Mouse (Mus musculus) thymus, adult 2 months (tissue): ENCODE results near the gene Apip. TPM values are rescaled to one million over a fixed set of nuclear protein-coding genes. Genes with fewer than 3 reads are reported as not detected.

Experiments used
- DNase-seq: peaks from one replicate; pipeline ENCODE4 v3.0.0; 2021
- H3K27ac ChIP-seq: fragments of 200-500 bp; 2 replicates; pipeline ENCODE4 v1.5.1; 2012; ENCODE audit warnings: low read length, control low read depth; ENCODE audit not compliant: control insufficient read depth, insufficient read depth
- H3K27me3 ChIP-seq: fragments of 200-500 bp; 2 replicates; pipeline ENCODE4 v1.6.1; 2012; ENCODE audit warnings: mild to moderate bottlenecking, low read length, moderate library complexity, mixed read lengths; ENCODE audit not compliant: control insufficient read depth, insufficient read depth
- H3K36me3 ChIP-seq: fragments of 200-500 bp; 2 replicates; pipeline ENCODE4 v1.6.1; 2012; ENCODE audit warnings: mild to moderate bottlenecking, low read length, moderate library complexity; ENCODE audit not compliant: control insufficient read depth, insufficient read depth
- H3K4me1 ChIP-seq: fragments of 200-500 bp; replicated peaks from 2 replicates; pipeline ENCODE4 v1.6.1; 2012; ENCODE audit warnings: low read length; ENCODE audit not compliant: control insufficient read depth, insufficient read depth
- H3K4me3 ChIP-seq: fragments of 200-500 bp; 2 replicates; pipeline ENCODE4 v1.5.1; 2012; ENCODE audit warnings: mild to moderate bottlenecking, low read length, control low read depth, moderate library complexity; ENCODE audit not compliant: control insufficient read depth, insufficient read depth
- CTCF ChIP-seq: fragments of 200-500 bp; IDR thresholded peaks from 2 replicates; pipeline ENCODE4 v1.5.1; 2012; ENCODE audit warnings: mild to moderate bottlenecking, control low read depth, low read length, moderate library complexity, borderline replicate concordance; ENCODE audit not compliant: control insufficient read depth, poor library complexity, insufficient read depth; ENCODE audit errors: extremely low read depth
- POLR2A ChIP-seq: fragments of 200-500 bp; IDR thresholded peaks from 2 replicates; pipeline ENCODE4 v1.6.1; 2012; ENCODE audit warnings: mild to moderate bottlenecking, low read length, control low read depth, moderate library complexity; ENCODE audit not compliant: control insufficient read depth, poor library complexity, insufficient read depth; ENCODE audit errors: extremely low read depth
- WGBS: fragments of 180-500 bp; shearing (Covaris S2); methylation state at CpG from one replicate; pipeline ENCODE4 v1.1.7; 2018; 5-methylcytosine and 5-hydroxymethylcytosine counted together
- polyA plus RNA-seq: library from polyadenylated mRNA; depleted of rRNA; stranded (reverse); fragments of >200 nt; gene quantifications from 2 replicates; pipeline ENCODE4 v1.2.3, GENCODE M21; 2012

Apip gene
- polyA plus RNA-seq, 1 experiment = 11.8 TPM

GRCm38 (mm10) chr2:103058266-103058665 is 15.2 kb upstream of the Apip start:
- Histone ChIP-seq H3K27me3 (no peaks in the 10 kb centered on the region), H3K36me3 (no peaks in the 10 kb centered on the region), H3K27ac (no peak overlapping the region), H3K4me3 (no peak overlapping the region), H3K4me1 (no peaks in the 10 kb centered on the region)
- WGBS = 96% methylated on average over 3 of the region's 3 CpGs
- TF ChIP-seq POLR2A (no peak), CTCF (no peak)
- no peak for DNase-seq

- TF ChIP-seq CTCF (no peak), POLR2A (no peak)
- Histone ChIP-seq H3K4me3 (no peak overlapping the region), H3K4me1 (no peaks in the 10 kb centered on the region), H3K27ac (no peak overlapping the region), H3K36me3 (no peaks in the 10 kb centered on the region), H3K27me3 (no peaks in the 10 kb centered on the region)
- WGBS = 45% methylated on average over 3 of the region's 3 CpGs
- peak; percentile 32 for DNase-seq
These were observed 10.6 kb upstream of the Apip start for GRCm38 (mm10) chr2:103062865-103063264.

- H3K36me3 ChIP-seq = no peaks in the 10 kb centered on the region
- no peak overlapping the region for H3K27ac ChIP-seq
- no peaks in the 10 kb centered on the region for H3K27me3 ChIP-seq
- DNase-seq = no peak
- no peak overlapping the region for H3K4me3 ChIP-seq
- TF ChIP-seq CTCF = no peak
- TF ChIP-seq POLR2A = no peak
- WGBS = 92% methylated on average over 8 of the region's 8 CpGs
- H3K4me1 ChIP-seq = no peaks in the 10 kb centered on the region
These were observed 6.6 kb upstream of the Apip start for GRCm38 (mm10) chr2:103066683-103067551.

- no peaks in the 10 kb centered on the region for H3K27me3 ChIP-seq
- H3K27ac ChIP-seq = no peak overlapping the region
- H3K36me3 ChIP-seq = no peaks in the 10 kb centered on the region
- WGBS = 91% methylated on average over 2 of the region's 2 CpGs
- TF ChIP-seq CTCF = no peak
- TF ChIP-seq POLR2A = no peak
- no peaks in the 10 kb centered on the region for H3K4me1 ChIP-seq
- DNase-seq = no peak
- no peak overlapping the region for H3K4me3 ChIP-seq
These were observed 5.8 kb upstream of the Apip start for GRCm38 (mm10) chr2:103067552-103068207.

- no peak overlapping the region for H3K27ac ChIP-seq
- WGBS = 90% methylated on average over 1 of the region's 1 CpGs
- no peaks in the 10 kb centered on the region for H3K4me1 ChIP-seq
- DNase-seq = no peak
- no peak overlapping the region for H3K4me3 ChIP-seq
- no peaks in the 10 kb centered on the region for H3K36me3 ChIP-seq
- H3K27me3 ChIP-seq = no peaks in the 10 kb centered on the region
- TF ChIP-seq POLR2A = no peak
- TF ChIP-seq CTCF = no peak
These were observed 4.9 kb upstream of the Apip start for GRCm38 (mm10) chr2:103068602-103069001.

- Histone ChIP-seq H3K36me3 (no peaks in the 10 kb centered on the region), H3K4me3 (no peak overlapping the region), H3K27me3 (no peaks in the 10 kb centered on the region), H3K27ac (no peak overlapping the region), H3K4me1 (no peaks in the 10 kb centered on the region)
- TF ChIP-seq CTCF (no peak), POLR2A (no peak)
- DNase-seq = no peak
- 92% methylated on average over 5 of the region's 5 CpGs for WGBS
These were observed 3.6 kb upstream of the Apip start for GRCm38 (mm10) chr2:103069752-103070405.
